Mouse (Mus musculus) heart, adult 2 months (tissue): ENCODE results near the gene Sfta2. TPM values are rescaled to one million over a fixed set of nuclear protein-coding genes. Genes with fewer than 3 reads are reported as not detected.

Experiments
- DNase-seq, 2 experiments: peaks; one replicate each; pipeline ENCODE4 v3.0.0; 2021
- H3K27ac ChIP-seq: fragments of 200-600 bp; 2 replicates; pipeline ENCODE4 v1.8.1; 2022
- H3K27me3 ChIP-seq: fragments of 200-500 bp; 2 replicates; pipeline ENCODE4 v1.6.1; 2012; ENCODE audit warnings: mild to moderate bottlenecking, low read length, inconsistent platforms, mixed read lengths; ENCODE audit not compliant: control insufficient read depth, insufficient read depth
- H3K36me3 ChIP-seq: fragments of 200-500 bp; 2 replicates; pipeline ENCODE4 v1.6.1; 2012; ENCODE audit warnings: low read length, inconsistent platforms; ENCODE audit not compliant: control insufficient read depth, insufficient read depth
- H3K4me1 ChIP-seq: fragments of 200-500 bp; 2 replicates; pipeline ENCODE4 v1.6.1; 2011; ENCODE audit warnings: low read length; ENCODE audit not compliant: control insufficient read depth, insufficient read depth
- H3K4me3 ChIP-seq: fragments of 200-600 bp; 2 replicates; pipeline ENCODE4 v1.8.1; 2022
- H3K79me2 ChIP-seq: fragments of 200-500 bp; replicated peaks from 2 replicates; pipeline ENCODE4 v1.6.1; 2012; ENCODE audit warnings: mild to moderate bottlenecking, inconsistent platforms, low read length, moderate library complexity, mixed read lengths; ENCODE audit not compliant: control insufficient read depth, insufficient read depth
- H3K9ac ChIP-seq: fragments of 200-500 bp; 2 replicates; pipeline ENCODE4 v1.6.1; 2012; ENCODE audit warnings: low read depth, mild to moderate bottlenecking, control low read depth, inconsistent platforms, low read length, mixed read lengths
- CTCF ChIP-seq: fragments of 200-600 bp; IDR thresholded peaks from 2 replicates; pipeline ENCODE4 v1.8.1; 2022; ENCODE audit warnings: antibody characterized with exemption, mild to moderate bottlenecking, moderate library complexity
- EP300 ChIP-seq: fragments of 200-500 bp; IDR thresholded peaks from 2 replicates; pipeline ENCODE4 v1.6.1; 2011; ENCODE audit warnings: low read depth, low read length, control low read depth; ENCODE audit not compliant: insufficient read depth
- POLR2A ChIP-seq: fragments of 200-500 bp; IDR thresholded peaks from 2 replicates; pipeline ENCODE4 v1.6.1; 2011; ENCODE audit warnings: mild to moderate bottlenecking, low read depth, low read length, control low read depth; ENCODE audit not compliant: insufficient read depth
- WGBS: fragments of 180-500 bp; shearing (Covaris S2); methylation state at CpG from one replicate; pipeline ENCODE4 v1.1.7; 2018; 5-methylcytosine and 5-hydroxymethylcytosine counted together
- intact Hi-C: fragments of 180-260 bp; cut with DNase I; formaldehyde crosslinking; loops from one replicate; pipeline ENCODE4 v1.15.1; 2025
- polyA plus RNA-seq: library from polyadenylated mRNA; depleted of rRNA; stranded (reverse); fragments of >200 nt; gene quantifications from 2 replicates; pipeline ENCODE4 v1.2.3, GENCODE M21; 2012
- total RNA-seq, 2 experiments: library from RNA; stranded (reverse); gene quantifications; 2 replicates each; pipeline ENCODE4 v1.2.3; 2021

Gene Sfta2
- total and polyA plus RNA-seq, 3 experiments: 0.47 TPM; not detected in 2

- no peak overlapping the region for H3K27ac ChIP-seq
- TF ChIP-seq CTCF: no peak
- no peak for TF ChIP-seq POLR2A
- TF ChIP-seq EP300: no peak
- DNase-seq: no peak
- H3K4me1 ChIP-seq: peaks cover 1% of the 10 kb centered on the region; the same call in 1 of the 2 replicates
- no peak overlapping the region for H3K9ac ChIP-seq
- no peak overlapping the region for H3K4me3 ChIP-seq
- no peaks in the 10 kb centered on the region for H3K27me3 ChIP-seq
- intact Hi-C loops: no loop called here
- 92% methylated on average over 6 of the region's 6 CpGs for WGBS
- no peaks in the 10 kb centered on the region for H3K36me3 ChIP-seq
- no peaks in the 10 kb centered on the region for H3K79me2 ChIP-seq
These were observed 71.2 kb downstream of the Sfta2 start for GRCm38 (mm10) chr17:35672527-35672926.

- H3K79me2 ChIP-seq: no peaks in the 10 kb centered on the region
- intact Hi-C loops: no loop called here
- DNase-seq: peak; percentile 76 to 88
- H3K27me3 ChIP-seq: no peaks in the 10 kb centered on the region
- H3K4me3 ChIP-seq: peak within 1 kb of the TSS; percentile 79
- H3K27ac ChIP-seq: peak within 1 kb of the TSS; percentile 75
- 3% methylated on average over 23 of the region's 23 CpGs for WGBS
- peaks cover 1% of the 10 kb centered on the region; the same call in 1 of the 2 replicates for H3K4me1 ChIP-seq
- peak within 1 kb of the TSS; percentile 98 for H3K9ac ChIP-seq
- no peaks in the 10 kb centered on the region for H3K36me3 ChIP-seq
- TF ChIP-seq POLR2A (peak; percentile 76), EP300 (peak; percentile 57; the same call in 1 of the 2 replicates), CTCF (no peak; the same call in 1 of the 2 replicates)
These were observed 72.2 kb downstream of the Sfta2 start, which contains the start of gene Gtf2h4 for GRCm38 (mm10) chr17:35673416-35674035. Gene Gtf2h4, minus strand, starts transcription at chr17:35673739.

GRCm38 (mm10) chr17:35680591-35680990 is 79.2 kb downstream of the Sfta2 start:
- no peak for DNase-seq
- TF ChIP-seq POLR2A: no peak
- no peak for TF ChIP-seq CTCF
- no peak for TF ChIP-seq EP300
- Histone ChIP-seq H3K9ac (no peak overlapping the region), H3K79me2 (no peaks in the 10 kb centered on the region), H3K27ac (no peak overlapping the region), H3K4me1 (no peaks in the 10 kb centered on the region), H3K27me3 (no peaks in the 10 kb centered on the region), H3K4me3 (no peak overlapping the region), H3K36me3 (no peaks in the 10 kb centered on the region)
- intact Hi-C loops: no loop called here
- 44% methylated on average over 6 of the region's 6 CpGs for WGBS

- Histone ChIP-seq H3K27me3 (no peaks in the 10 kb centered on the region), H3K4me3 (no peak overlapping the region), H3K79me2 (no peaks in the 10 kb centered on the region), H3K36me3 (no peaks in the 10 kb centered on the region), H3K4me1 (no peaks in the 10 kb centered on the region), H3K27ac (no peak overlapping the region), H3K9ac (no peak overlapping the region)
- WGBS: 70% methylated on average over 13 of the region's 13 CpGs
- DNase-seq: peak in 1 of 2 experiments; percentile 14
- TF ChIP-seq EP300 (no peak), CTCF (no peak), POLR2A (no peak)
- intact Hi-C loops: no loop called here
These were observed 80.6 kb downstream of the Sfta2 start for GRCm38 (mm10) chr17:35681986-35682385.

- H3K79me2 ChIP-seq: no peaks in the 10 kb centered on the region
- 68% methylated on average over 9 of the region's 9 CpGs for WGBS
- H3K4me3 ChIP-seq: no peak overlapping the region
- no peak overlapping the region for H3K9ac ChIP-seq
- H3K27me3 ChIP-seq: no peaks in the 10 kb centered on the region
- H3K27ac ChIP-seq: no peak overlapping the region
- no peak for TF ChIP-seq EP300
- no peak for TF ChIP-seq POLR2A
- no peaks in the 10 kb centered on the region for H3K4me1 ChIP-seq
- H3K36me3 ChIP-seq: no peaks in the 10 kb centered on the region
- no peak for DNase-seq
- intact Hi-C loops: no loop called here
These were observed 83.7 kb downstream of the Sfta2 start for GRCm38 (mm10) chr17:35685061-35685460.

- WGBS: 81% methylated on average over 25 of the region's 25 CpGs
- no peaks in the 10 kb centered on the region for H3K4me1 ChIP-seq
- no peak for DNase-seq
- H3K27ac ChIP-seq: no peak overlapping the region
- TF ChIP-seq CTCF (0 out of 2 replicates have a peak, but pooled peaks have one; percentile 10), POLR2A (no peak)
- no peaks in the 10 kb centered on the region for H3K27me3 ChIP-seq
- H3K79me2 ChIP-seq: no peaks in the 10 kb centered on the region
- intact Hi-C loops: no loop called here
- no peaks in the 10 kb centered on the region for H3K36me3 ChIP-seq
- no peak overlapping the region for H3K9ac ChIP-seq
- H3K4me3 ChIP-seq: no peak overlapping the region
These were observed 87.2 kb downstream of the Sfta2 start for GRCm38 (mm10) chr17:35688347-35689175.
